Mouse (Mus musculus): ENCODE results near the gene Lyzl4.

GRCm38 (mm10) chr9:121553643-121554042 lies 88.3 kb downstream of the Lyzl4 start:
- TF ChIP-seq SIN3A (IDR thresholded peaks at IDR 0.05; ENCODE audit: low read length) = no peak
- TF ChIP-seq NRF1 (IDR thresholded peaks at IDR 0.05; ENCODE audit: low read depth, low read length) = no peak
- no peak for TF ChIP-seq MAFK (IDR thresholded peaks at IDR 0.05; ENCODE audit: insufficient replicate concordance, low read length)
- TF ChIP-seq CTCF (conservative IDR thresholded peaks at IDR 0.05 in 1 of 2, IDR thresholded peaks at IDR 0.05 in 1 of 2; ENCODE audit: low read depth in 2 of 2, low read length in 2 of 2) = no peak
- no peak for TF ChIP-seq POLR2A (IDR thresholded peaks at IDR 0.05; ENCODE audit: low read depth, low read length)
- TF ChIP-seq RAD21 (IDR thresholded peaks at IDR 0.05; ENCODE audit: low read depth, low read length) = no peak
